Mouse (Mus musculus) C2C12 (cell line): ENCODE measurements around the gene Ctrb1. TPM values are rescaled to one million over a fixed set of nuclear protein-coding genes. Genes with fewer than 3 reads are reported as not detected.

Experiments
- H3K27me3 ChIP-seq: one replicate; pipeline ENCODE4 v1.6.1; 2011; ENCODE audit not compliant: control insufficient read depth, insufficient read depth, insufficient read length
- H3K36me3 ChIP-seq: one replicate; pipeline ENCODE4 v1.6.1; 2011; ENCODE audit not compliant: control insufficient read depth, insufficient read depth
- H3K4me3 ChIP-seq: one replicate; pipeline ENCODE4 v1.5.1; 2011; ENCODE audit warnings: mild to moderate bottlenecking, control low read depth; ENCODE audit not compliant: poor library complexity, insufficient read depth, severe bottlenecking
- H3K79me2 ChIP-seq: one replicate; pipeline ENCODE4 v1.6.1; 2011; ENCODE audit not compliant: control insufficient read depth, insufficient read depth
- H3K79me3 ChIP-seq: one replicate; pipeline ENCODE4 v1.6.1; 2011; ENCODE audit warnings: low read depth, control low read depth
- H3ac ChIP-seq: one replicate; pipeline ENCODE3; 2011; ENCODE audit warnings: low read depth; ENCODE audit not compliant: control insufficient read depth, insufficient read length
- CEBPB ChIP-seq: IDR thresholded peaks from one replicate; pipeline ENCODE4 v1.6.1; 2011; ENCODE audit warnings: low read depth, mild to moderate bottlenecking, control low read depth, moderate library complexity
- CTCF ChIP-seq: IDR thresholded peaks from one replicate; pipeline ENCODE4 v1.5.1; 2011; ENCODE audit not compliant: control insufficient read depth, insufficient read depth, insufficient read length
- FOSL1 ChIP-seq: IDR thresholded peaks from one replicate; pipeline ENCODE4 v1.8.0; 2011; ENCODE audit warnings: mild to moderate bottlenecking, low read length; ENCODE audit not compliant: poor library complexity, insufficient read depth, severe bottlenecking
- MAX ChIP-seq: IDR thresholded peaks from one replicate; pipeline ENCODE4 v1.6.1; 2011; ENCODE audit warnings: mild to moderate bottlenecking, control low read depth
- MYOD1 ChIP-seq: IDR thresholded peaks from one replicate; pipeline ENCODE4 v1.6.1; 2011; ENCODE audit warnings: low read depth; ENCODE audit not compliant: control insufficient read depth, insufficient read length
- MYOG ChIP-seq: IDR thresholded peaks from one replicate; pipeline ENCODE4 v1.6.1; 2011; ENCODE audit not compliant: control insufficient read depth, insufficient read length; ENCODE audit errors: extremely low read depth
- USF1 ChIP-seq: IDR thresholded peaks from one replicate; pipeline ENCODE4 v1.6.1; 2011; ENCODE audit warnings: low read depth, mild to moderate bottlenecking, control low read depth, moderate library complexity
- microRNA-seq: library from miRNA; unstranded; fragments of <30 nt; microRNA quantifications from one replicate; pipeline ENCODE4, GENCODE M21; 2019; ENCODE audit warnings: borderline microRNAs expressed
- polyA plus RNA-seq: library from polyadenylated mRNA; unstranded; fragments of >200 nt; fragmentation: generic; extraction: Trizol; gene quantifications from one replicate; pipeline ENCODE4 v1.2.1, GENCODE M21; 2012; ENCODE audit warnings: missing spikeins

Gene Ctrb1
- polyA plus RNA-seq, 1 experiment, result 1.5 TPM

DNA sequence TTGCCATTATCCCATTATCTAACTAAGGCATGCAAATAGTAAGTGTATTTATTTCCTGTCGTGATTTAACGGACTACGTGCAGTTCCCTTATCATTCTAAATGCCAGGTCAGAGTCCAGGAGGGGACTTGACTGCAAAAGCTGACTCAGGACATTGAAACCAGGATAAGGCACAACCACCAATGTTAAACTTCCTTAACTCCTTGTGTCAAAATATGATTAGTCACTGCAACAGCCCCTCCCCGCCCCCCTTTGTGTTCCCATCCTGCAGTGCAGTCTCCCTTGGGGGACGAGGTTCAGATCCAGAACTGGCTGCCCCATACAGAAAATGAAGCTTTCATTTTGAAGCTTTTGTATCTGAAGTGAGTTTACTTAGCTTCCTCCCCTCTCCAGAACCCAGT lies 48.3 kb downstream of the Ctrb1 start:
- Histone ChIP-seq H3K27me3 (no peaks in the 10 kb centered on the region), H3K79me2 (peaks cover 27% of the 10 kb centered on the region)
- TF ChIP-seq CEBPB (no peak), FOSL1 (no peak), MAX (no peak), CTCF (no peak), MYOG (no peak), USF1 (no peak), MYOD1 (no peak)

DNA sequence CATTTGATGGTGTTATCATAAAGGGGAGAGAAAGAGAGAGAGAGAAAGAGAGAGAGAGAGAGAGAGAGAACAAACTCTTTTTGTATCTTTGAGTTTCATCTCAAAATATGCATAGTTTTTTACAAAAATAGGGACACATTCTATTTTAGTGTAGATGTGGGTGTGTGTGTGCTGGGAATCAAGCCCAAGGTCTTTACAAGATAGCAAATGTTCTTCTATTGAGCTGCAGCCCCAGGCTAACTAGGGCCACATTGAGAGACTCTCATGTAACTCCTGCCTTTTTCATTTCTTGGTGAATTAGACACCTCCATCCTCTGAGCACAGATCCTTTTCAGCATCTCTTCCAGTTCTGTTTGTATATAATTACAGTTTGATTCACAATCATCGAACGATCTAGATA lies 49.7 kb downstream of the Ctrb1 start:
- H3K4me3 ChIP-seq, result no peak overlapping the region
- no peaks in the 10 kb centered on the region for H3K27me3 ChIP-seq
- peaks cover 3% of the 10 kb centered on the region for H3K36me3 ChIP-seq
- H3K79me2 ChIP-seq, result peaks cover 12% of the 10 kb centered on the region
- no peak overlapping the region for H3ac ChIP-seq
- H3K79me3 ChIP-seq, result peaks cover 10% of the 10 kb centered on the region
- no peak for TF ChIP-seq MYOD1
- TF ChIP-seq USF1, result no peak
- no peak for TF ChIP-seq MAX

More for the DNA sequence above, 48.3 kb downstream of the Ctrb1 start:
- Histone ChIP-seq H3ac (peak overlapping the region; percentile 31), H3K79me3 (peaks cover 23% of the 10 kb centered on the region), H3K4me3 (peak overlapping the region; percentile 64), H3K36me3 (peaks cover 3% of the 10 kb centered on the region)

DNA sequence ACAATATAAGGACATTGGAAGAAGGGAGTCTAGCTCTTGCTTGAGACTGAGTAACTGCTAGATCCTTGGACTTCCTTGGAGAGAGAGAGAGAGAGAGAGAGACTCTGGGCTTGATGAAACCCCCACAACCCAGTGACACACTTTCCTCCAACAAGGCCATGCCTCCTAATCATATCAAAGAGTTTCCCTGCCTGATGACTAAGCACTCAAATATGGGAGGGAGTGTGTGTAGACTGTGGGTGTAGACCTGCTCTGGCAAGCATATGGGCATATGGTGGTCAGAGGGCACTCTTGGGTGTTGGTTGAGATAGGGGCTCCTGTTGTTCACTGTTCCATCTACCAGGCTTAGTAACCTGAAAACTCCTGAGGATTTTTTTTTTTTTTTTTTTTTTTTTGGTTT lies 52.7 kb downstream of the Ctrb1 start:
- H3ac ChIP-seq, result no peak overlapping the region
- no peaks in the 10 kb centered on the region for H3K36me3 ChIP-seq
- no peak overlapping the region for H3K4me3 ChIP-seq
- no peaks in the 10 kb centered on the region for H3K27me3 ChIP-seq
- no peak for TF ChIP-seq MYOG
- TF ChIP-seq FOSL1, result no peak
- no peak for TF ChIP-seq MAX
- TF ChIP-seq MYOD1, result no peak
- TF ChIP-seq CEBPB, result no peak
- no peaks in the 10 kb centered on the region for H3K79me2 ChIP-seq
- no peaks in the 10 kb centered on the region for H3K79me3 ChIP-seq

Small RNA genes lying within 50 kb of the gene (microRNA-seq; reads per million reads assigned to microRNA genes)
- gene Mir7076, result not detected

Other genes starting within 250 kb of the Ctrb1 start
- gene Wdr59, start 168.9 kb downstream of the Ctrb1 start, polyA plus RNA-seq, result 6.7 TPM
- 36.6 TPM for gene Znrf1, start 154.9 kb downstream of the Ctrb1 start, polyA plus RNA-seq
- gene Ldhd, start 60.6 kb downstream of the Ctrb1 start, polyA plus RNA-seq, result 0.06 TPM
- gene Zfp1, start 47.6 kb downstream of the Ctrb1 start, polyA plus RNA-seq, result 4.7 TPM
- 136 TPM for gene Bcar1, start 52.8 kb upstream of the Ctrb1 start, polyA plus RNA-seq
- 58.8 TPM for gene Cfdp1, start 163.3 kb upstream of the Ctrb1 start, polyA plus RNA-seq
- gene Tmem170, start 185.7 kb upstream of the Ctrb1 start, polyA plus RNA-seq, result 1.1 TPM
- not detected for gene Chst5, start 219.4 kb upstream of the Ctrb1 start, polyA plus RNA-seq
- 2.2 TPM for gene Tmem231, start 242.9 kb upstream of the Ctrb1 start, polyA plus RNA-seq
- gene Gabarapl2, start 249.7 kb upstream of the Ctrb1 start, polyA plus RNA-seq, result 44.6 TPM